In the genomic region with DNA sequence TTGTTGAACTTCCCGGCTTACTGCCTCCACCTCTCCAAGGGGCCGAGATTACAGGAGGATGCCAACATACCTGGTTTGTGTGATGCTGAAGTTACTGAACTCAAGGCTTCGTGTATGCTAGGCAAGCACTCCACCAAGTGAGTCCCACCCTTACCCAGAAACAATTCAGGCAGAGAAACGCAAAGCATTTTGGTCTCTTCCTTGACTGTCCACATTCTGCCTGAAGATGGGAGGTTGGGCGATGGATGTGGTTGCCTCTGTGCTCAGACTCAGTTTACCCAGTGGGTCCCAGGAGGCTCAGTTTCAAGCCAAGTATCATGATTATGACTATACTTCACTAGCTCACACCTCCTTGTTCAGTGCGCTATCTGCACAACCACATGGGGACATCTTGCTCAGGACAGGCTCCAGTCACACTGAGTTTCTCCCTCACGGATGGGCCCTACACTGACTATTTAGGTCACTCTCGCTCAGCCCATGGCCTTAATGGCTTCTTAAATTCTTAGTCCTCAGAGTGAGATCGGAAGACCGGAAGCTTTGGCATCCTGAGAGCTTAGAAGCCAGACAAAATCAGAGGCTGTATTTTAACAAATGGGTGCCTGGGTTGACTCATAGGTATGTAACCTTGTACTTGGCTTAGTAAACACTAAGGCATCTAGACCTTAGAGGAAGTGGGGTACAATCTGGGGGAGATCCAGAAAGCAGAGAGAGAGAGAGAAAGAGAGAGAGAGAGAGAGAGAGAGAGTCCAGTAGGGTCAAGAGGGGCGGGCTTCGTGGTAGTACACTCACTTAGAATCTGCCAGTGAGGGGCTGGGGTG, we compare ENCODE assay signal across 12 mouse cellular contexts.
DNase-seq lines count a peak whose midpoint lies in the region; ATAC-seq and TF ChIP-seq lines count a peak whose summit lies in the region.
"Had no signal": no experiment of that assay in that cellular context is flagged by ENCODE, and none has a peak within 500 bp of the region (broad histone marks: within the 10 kb centered on the region; RNA-seq: fewer than 3 reads in every experiment).

No protein-coding gene starts in this region.

- peaks cover 22% of the 10 kb centered on the region for H3K4me1 ChIP-seq in heart, embryonic 13.5 days

- 0 out of 2 replicates have a peak overlapping the region, but pooled peaks have one; percentile 28 for H3K27ac ChIP-seq in heart, embryonic 13.5 days (replicated peaks)
- H3K27ac ChIP-seq: hindbrain, embryonic 12.5 days; limb, embryonic 10.5 days; neural tube, embryonic 15.5 days had no signal

- H3K9me3 ChIP-seq in heart, embryonic 13.5 days, result no peaks in the 10 kb centered on the region
- H3K9me3 ChIP-seq: forebrain, embryonic 13.5 days; hindbrain, embryonic 12.5 days; limb, embryonic 10.5 days; neural tube, embryonic 15.5 days had no signal

- 0 out of 2 replicates have a peak overlapping the region, but pooled peaks have one; percentile 4 for H3K4me2 ChIP-seq in heart, embryonic 13.5 days
- H3K4me2 ChIP-seq: forebrain, embryonic 13.5 days; hindbrain, embryonic 12.5 days; neural tube, embryonic 15.5 days had no signal

- POLR2A ChIA-PET in Patski (lab: Charles Lee), result interaction anchor here (0.7 kb wide), 1 partner anchor 65 kb away, joined by 3 read pairs; no protein-coding TSS in a partner anchor

- WGBS in heart, embryonic 13.5 days, result 72% methylated on average over 12 of the region's 12 CpGs

- TF ChIP-seq CTCF in Patski (IDR thresholded peaks at IDR 0.05), result no peak

- no peak overlapping the region for H3K4me3 ChIP-seq in heart, embryonic 13.5 days
- H3K4me3 ChIP-seq: forebrain, embryonic 13.5 days; hindbrain, embryonic 12.5 days; limb, embryonic 10.5 days; neural tube, embryonic 15.5 days had no signal

- no peak for ATAC-seq in heart, embryonic 13.5 days (ENCODE audit: extremely low read depth, insufficient number of reproducible peaks, low FRiP score, low TSS enrichment)
- peak; percentile 48 for ATAC-seq in Patski
- ATAC-seq in megakaryocyte progenitor cell, adult 5-6 weeks (replicated peaks; ENCODE audit: poor library complexity), result peak; percentile 27

- H3K27me3 ChIP-seq in heart, embryonic 13.5 days (replicated peaks), result no peaks in the 10 kb centered on the region; the same call in 1 of the 2 replicates
- H3K27me3 ChIP-seq in Patski, result no peaks in the 10 kb centered on the region

- in situ Hi-C loops in Patski (cut with MboI; ENCODE audit: low pct_unique_long_range_greater_than_20kb), result no loop called here

- CTCF ChIA-PET in Patski (lab: Charles Lee), result interaction anchor here (1.0 to 1.7 kb wide), 2 partner anchors 9 to 12 kb away, joined by 3 read pairs; no protein-coding TSS in a partner anchor

- H3K36me3 ChIP-seq in heart, embryonic 13.5 days, result no peaks in the 10 kb centered on the region
- H3K36me3 ChIP-seq: hindbrain, embryonic 12.5 days; limb, embryonic 10.5 days; neural tube, embryonic 15.5 days had no signal

- DNase-seq in heart, adult 11 months, result no peak
- peak; percentile 50 for DNase-seq in 416B (ENCODE audit: low read depth)
- DNase-seq in Patski (ENCODE audit: low read depth, low spot score), result peak; percentile 33
- no peak for DNase-seq in B cell, adult 2 months
- no peak for DNase-seq in layer of hippocampus, postnatal 14 days (ENCODE audit: low spot score in 2 of 2)
- DNase-seq: embryo, embryonic 11 days had no signal

- no peak overlapping the region; the same call in 1 of the 2 replicates for H3K9ac ChIP-seq in heart, embryonic 13.5 days
- H3K9ac ChIP-seq: forebrain, embryonic 13.5 days; hindbrain, embryonic 12.5 days; neural tube, embryonic 15.5 days had no signal

Comparison
In these comparisons a context has a peak if more than half of its experiments do, and no peak if none do; other contexts are left out.
1. DNase-seq: peak in 416B (single experiment) and Patski (single experiment); none in heart, adult 11 months (single experiment), B cell, adult 2 months (0 of 2) and layer of hippocampus, postnatal 14 days (0 of 2).